Mouse (Mus musculus) layer of hippocampus, adult 2 months (tissue): ENCODE results near the gene Pi16. TPM values are rescaled to one million over a fixed set of nuclear protein-coding genes. Genes with fewer than 3 reads are reported as not detected.

Experiments
- DNase-seq, 2 experiments: peaks; one replicate each; pipeline ENCODE4 v3.0.0; 2022; ENCODE audit warnings: low spot score in 2 of 2
- H3K27ac ChIP-seq: fragments of 200-600 bp; 2 replicates; pipeline ENCODE4 v1.8.1; 2022
- H3K4me3 ChIP-seq: fragments of 200-600 bp; 2 replicates; pipeline ENCODE4 v1.8.1; 2022; ENCODE audit warnings: mild to moderate bottlenecking
- CTCF ChIP-seq: fragments of 200-600 bp; conservative IDR thresholded peaks from 2 replicates; pipeline ENCODE4 v1.8.1; 2022; ENCODE audit warnings: antibody characterized with exemption, mild to moderate bottlenecking, moderate library complexity
- total RNA-seq, 2 experiments: library from RNA; stranded (reverse); gene quantifications; 2 replicates each; pipeline ENCODE4 v1.2.3; 2021

Pi16 gene
- total RNA-seq, 2 experiments from 2014 or later, result 0.74 to 1.1 TPM

- no peak for TF ChIP-seq CTCF
- DNase-seq, result no peak
- H3K27ac ChIP-seq, result no peak overlapping the region
Observed at GRCm38 (mm10) chr17:29310056-29310623, 7.3 kb upstream of the Pi16 start.

GRCm38 (mm10) chr17:29311602-29312001, 5.9 kb upstream of the Pi16 start:
- peak in 1 of 2 experiments; percentile 37 for DNase-seq
- Histone ChIP-seq H3K27ac (peak overlapping the region; percentile 75), H3K4me3 (no peak overlapping the region)
- no peak for TF ChIP-seq CTCF

More at GRCm38 (mm10) chr17:29310056-29310623, 7.3 kb upstream of the Pi16 start:
- no peak overlapping the region for H3K4me3 ChIP-seq

GRCm38 (mm10) chr17:29312082-29312481, 5.4 kb upstream of the Pi16 start:
- Histone ChIP-seq H3K4me3 (no peak overlapping the region), H3K27ac (0 out of 2 replicates have a peak overlapping the region, but pooled peaks have one; percentile 75)
- no peak for TF ChIP-seq CTCF
- no peak for DNase-seq

DNA sequence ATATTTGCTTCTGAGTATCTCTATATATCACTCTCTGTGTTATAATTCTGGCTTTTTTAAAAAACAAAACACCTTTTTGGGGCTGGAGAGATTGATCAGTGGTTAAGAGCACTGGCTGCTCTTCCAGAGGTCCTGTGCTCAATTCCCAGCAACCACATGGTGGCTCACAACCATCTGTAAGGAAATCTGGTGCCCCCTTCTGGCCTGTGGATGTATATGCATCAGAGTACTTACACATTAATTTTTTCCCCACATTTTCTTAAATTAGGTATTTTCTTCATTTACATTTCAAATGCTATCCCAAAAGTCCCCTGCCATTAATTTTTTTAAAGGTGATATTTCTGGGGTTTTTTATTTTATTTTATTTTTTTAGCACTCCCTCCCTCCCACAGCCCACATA, 4.2 kb upstream of the Pi16 start:
- no peak for DNase-seq
- peak; percentile 62 for TF ChIP-seq CTCF
- no peak overlapping the region for H3K4me3 ChIP-seq
- H3K27ac ChIP-seq, result no peak overlapping the region

- no peak overlapping the region for H3K4me3 ChIP-seq
- no peak for DNase-seq
- no peak for TF ChIP-seq CTCF
- no peak overlapping the region for H3K27ac ChIP-seq
Observed at GRCm38 (mm10) chr17:29315672-29316465, 1.6 kb upstream of the Pi16 start.

GRCm38 (mm10) chr17:29316891-29317290, 589 bp upstream of the Pi16 start:
- Histone ChIP-seq H3K4me3 (no peak overlapping the region), H3K27ac (no peak overlapping the region)
- TF ChIP-seq CTCF, result no peak
- DNase-seq, result no peak

DNA sequence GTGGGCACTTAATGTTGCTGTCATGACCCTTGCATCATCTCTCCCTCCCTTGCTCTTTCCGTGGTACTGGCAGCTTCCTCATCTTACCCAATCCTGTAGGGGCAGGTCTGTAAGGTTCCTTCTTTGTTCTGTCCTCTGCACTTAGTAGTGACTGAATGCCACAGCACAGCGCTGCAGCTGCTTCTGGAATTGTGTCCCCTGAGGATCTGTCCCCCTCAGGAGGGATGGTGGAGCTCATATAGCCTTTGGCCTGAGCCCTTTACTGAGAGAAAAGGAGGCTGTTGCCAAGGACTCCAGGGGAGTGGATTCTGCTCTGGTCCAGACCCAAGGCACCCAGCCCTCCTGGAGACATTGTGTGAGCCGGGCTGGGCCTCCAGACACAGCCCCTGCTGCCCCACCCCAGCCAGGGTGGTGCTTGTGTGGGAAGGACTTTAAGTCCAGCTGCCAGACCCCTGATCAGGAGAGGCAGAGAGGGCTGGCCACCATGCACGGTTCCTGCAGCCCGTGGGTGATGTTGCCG, 1.3 kb downstream of the Pi16 start:
- no peak overlapping the region for H3K4me3 ChIP-seq
- no peak for DNase-seq
- no peak overlapping the region for H3K27ac ChIP-seq
- no peak for TF ChIP-seq CTCF

GRCm38 (mm10) chr17:29319476-29319875, 2.0 kb downstream of the Pi16 start:
- TF ChIP-seq CTCF, result no peak
- H3K27ac ChIP-seq, result no peak overlapping the region
- no peak overlapping the region for H3K4me3 ChIP-seq
- no peak for DNase-seq

DNA sequence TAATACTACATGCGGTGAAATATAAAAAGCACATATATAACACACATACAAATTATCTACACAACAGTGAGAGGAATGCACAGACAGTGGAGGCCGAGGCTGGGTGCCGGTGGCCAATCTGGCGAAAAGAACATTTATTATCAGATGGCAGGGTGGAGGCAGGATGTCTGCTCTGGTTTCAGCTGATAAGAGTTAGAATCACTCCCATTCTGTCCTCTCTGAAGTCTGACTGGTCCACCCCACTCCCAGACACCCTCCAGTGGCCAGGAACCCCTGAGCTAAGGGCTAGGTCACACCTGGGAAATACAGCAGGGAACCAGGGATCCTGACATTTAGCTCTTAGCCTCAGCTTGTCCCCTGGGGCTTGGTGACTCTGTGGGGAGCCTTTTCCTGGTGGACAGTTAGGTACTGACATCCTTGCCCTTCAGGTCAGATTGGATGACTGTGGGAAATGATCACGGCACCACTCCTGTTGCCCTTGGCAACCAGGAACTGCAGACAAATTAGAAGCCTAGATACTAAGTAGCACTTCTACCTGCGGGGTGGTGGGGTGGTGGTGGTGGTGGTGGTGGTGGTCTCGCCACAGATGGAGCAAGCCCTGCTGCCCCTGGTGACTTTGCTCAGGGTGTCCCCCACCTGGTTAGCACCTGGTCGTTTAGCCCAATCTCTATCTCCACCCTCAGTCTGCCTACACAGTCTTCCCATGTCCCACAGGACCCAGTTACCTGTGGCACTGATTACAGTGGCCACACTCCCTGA, 2.6 kb downstream of the Pi16 start:
- DNase-seq, result no peak
- Histone ChIP-seq H3K27ac (no peak overlapping the region), H3K4me3 (no peak overlapping the region)
- no peak for TF ChIP-seq CTCF

- DNase-seq, result no peak
- no peak for TF ChIP-seq CTCF
- H3K27ac ChIP-seq, result no peak overlapping the region
- no peak overlapping the region for H3K4me3 ChIP-seq
Observed at GRCm38 (mm10) chr17:29321765-29322602, 4.5 kb downstream of the Pi16 start.

DNA sequence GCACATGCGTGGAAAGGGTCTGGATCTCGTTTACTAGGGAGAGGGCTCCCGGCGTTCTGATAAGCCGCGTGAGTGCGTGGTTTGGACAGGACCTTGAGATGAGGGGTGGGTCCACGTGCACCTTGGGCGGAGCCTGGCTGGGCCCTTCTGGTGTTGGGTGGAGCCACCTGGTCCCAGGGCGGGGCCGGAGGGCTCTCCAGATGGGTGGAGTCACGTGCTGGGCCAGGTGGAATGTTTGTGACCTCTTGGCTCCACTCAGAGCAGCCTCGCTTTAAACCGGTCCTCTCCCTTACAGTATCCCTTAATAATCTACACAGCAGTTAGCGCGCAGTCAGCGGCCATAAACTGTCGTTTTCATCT, 5.1 kb downstream of the Pi16 start:
- TF ChIP-seq CTCF, result no peak
- no peak for DNase-seq
- H3K4me3 ChIP-seq, result no peak overlapping the region
- no peak overlapping the region for H3K27ac ChIP-seq

DNA sequence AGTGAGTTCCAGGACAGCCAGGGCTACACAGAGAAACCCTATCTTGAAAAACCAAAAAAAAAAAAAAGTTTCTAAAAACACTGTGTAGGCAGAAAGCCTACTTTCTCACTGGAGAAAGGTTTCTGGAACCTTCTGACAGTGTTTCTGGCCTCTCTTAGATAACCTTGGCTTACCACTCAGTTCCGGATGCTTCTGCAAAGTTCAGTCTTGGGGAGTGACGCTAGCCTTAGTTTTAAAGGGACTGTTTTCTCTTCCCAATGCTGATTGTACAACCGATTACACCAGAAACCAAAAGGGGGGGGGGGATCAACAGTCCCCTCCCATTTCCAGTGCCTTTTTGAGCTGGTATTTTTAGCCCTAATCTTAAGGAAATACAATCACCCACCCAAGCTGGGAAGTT, 6.1 kb downstream of the Pi16 start:
- Histone ChIP-seq H3K27ac (no peak overlapping the region), H3K4me3 (no peak overlapping the region)
- no peak for DNase-seq
- TF ChIP-seq CTCF, result no peak

- Histone ChIP-seq H3K4me3 (no peak overlapping the region), H3K27ac (no peak overlapping the region)
- no peak for TF ChIP-seq CTCF
- no peak for DNase-seq
Observed at GRCm38 (mm10) chr17:29325831-29326230, 8.4 kb downstream of the Pi16 start.
